Mouse (Mus musculus): ENCODE data around the gene Gabrp.

Gene Gabrp

DNA sequence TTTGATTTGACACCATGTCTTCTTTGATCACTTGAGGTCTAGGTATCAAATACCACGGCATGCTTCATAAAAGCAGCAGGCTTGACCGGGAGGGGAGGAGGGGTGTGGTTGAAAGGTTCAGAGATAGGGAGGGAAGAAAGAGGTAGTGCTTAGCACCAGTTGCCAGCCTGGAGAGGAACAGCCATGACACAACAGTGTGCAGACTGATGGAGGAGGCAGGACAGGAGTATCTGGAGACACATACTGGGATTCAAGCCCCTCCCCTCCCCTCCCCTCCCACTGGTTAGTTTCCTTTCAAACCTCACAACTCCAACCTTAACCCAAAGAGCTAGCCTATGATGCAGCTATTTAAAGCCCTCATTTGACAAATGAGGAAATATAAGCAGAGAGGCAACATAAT is 49.2 kb downstream of the Gabrp start:
- no peak for DNase-seq (ENCODE audit: extremely low read depth, low read depth)

DNA sequence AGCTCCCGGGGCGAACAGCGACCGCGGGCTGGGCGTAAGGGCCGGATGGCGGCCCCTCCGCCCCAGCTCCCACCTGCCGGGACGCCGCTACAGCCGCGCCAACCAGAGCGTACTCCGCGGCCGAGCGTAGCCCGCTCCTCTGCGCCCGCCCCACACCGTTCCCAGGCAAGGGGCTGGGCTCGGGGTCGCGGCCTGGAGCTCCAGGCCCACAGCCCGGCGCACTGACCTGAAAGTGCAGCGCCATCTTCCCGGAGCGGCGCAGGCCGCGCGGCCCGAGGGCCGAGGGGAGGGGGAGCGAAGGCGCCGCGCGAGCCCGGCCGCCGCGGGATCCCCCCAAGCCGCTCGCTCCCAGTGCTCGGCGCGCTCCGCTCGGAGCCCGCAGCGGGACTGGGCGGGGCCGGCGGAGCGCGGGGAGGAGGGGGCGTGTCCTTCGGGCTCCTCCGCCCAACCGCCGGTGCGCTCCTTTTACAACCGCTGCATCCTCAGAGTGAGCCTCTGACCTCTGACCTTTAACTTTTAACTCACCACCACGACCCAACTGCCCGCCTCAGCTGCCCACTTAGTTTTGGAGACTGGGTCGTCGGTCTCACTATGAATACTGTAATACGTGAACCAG is 65.3 kb downstream of the Gabrp start, which contains the start of gene Ranbp17:
Ranbp17 (minus strand) TSS at position 371 of the 616 bp plus-strand sequence.
- DNase-seq (ENCODE audit: extremely low read depth, low read depth), result no peak

DNA sequence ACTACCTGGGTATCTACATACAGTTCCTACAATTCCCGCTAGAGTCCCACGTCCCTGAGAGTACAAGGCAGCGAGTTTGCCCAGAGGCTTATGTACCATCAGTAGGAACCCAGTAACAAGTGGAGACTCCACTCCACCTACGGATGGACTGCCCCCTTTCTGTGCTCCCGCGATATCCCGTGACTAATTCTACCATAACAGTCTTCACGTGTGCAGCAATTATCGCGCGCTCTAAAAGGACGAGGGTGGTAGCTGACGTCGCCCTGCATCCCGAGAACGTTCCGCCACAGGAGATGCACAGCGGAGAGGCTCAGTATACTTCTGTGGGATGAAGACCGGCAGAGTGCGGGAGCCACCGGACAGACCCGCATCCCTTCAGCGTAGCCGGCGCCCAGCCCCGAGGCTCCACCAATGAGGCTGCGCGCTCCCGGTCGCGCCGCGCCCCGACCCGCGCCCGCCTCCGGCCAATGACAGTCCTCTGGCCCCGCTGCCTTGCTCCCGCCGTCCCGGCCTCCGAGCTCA is 65.8 kb downstream of the Gabrp start:
- DNase-seq (ENCODE audit: extremely low read depth, low read depth), result no peak

DNA sequence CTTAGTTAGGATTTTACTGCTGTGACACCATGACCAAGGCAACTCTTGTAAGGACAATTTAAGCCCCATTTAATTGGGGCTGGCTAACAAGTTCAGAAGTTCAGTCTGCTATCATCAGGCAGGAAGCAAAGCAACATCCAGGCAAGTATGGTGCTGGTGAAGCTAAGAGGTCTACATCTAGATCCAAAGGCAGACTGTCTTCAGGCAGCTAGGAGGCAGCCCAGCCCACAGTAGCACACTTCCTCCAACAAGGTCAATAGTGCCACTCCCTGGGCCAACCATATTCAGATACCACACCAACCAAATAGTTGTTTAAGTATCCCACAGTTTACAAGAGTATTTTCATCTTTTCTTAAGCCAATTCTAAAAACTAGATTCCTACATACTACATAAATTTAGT is 69.4 kb downstream of the Gabrp start:
- no peak for DNase-seq (ENCODE audit: extremely low read depth, low read depth)
